Mouse (Mus musculus): Measurements from ENCODE around the gene Arl8b. TPM values are rescaled to one million over a fixed set of nuclear protein-coding genes. Genes with fewer than 3 reads are reported as not detected.

The Arl8b gene
- total RNA-seq, 2 experiments from 2014 or later: 222 to 225 TPM

DNA sequence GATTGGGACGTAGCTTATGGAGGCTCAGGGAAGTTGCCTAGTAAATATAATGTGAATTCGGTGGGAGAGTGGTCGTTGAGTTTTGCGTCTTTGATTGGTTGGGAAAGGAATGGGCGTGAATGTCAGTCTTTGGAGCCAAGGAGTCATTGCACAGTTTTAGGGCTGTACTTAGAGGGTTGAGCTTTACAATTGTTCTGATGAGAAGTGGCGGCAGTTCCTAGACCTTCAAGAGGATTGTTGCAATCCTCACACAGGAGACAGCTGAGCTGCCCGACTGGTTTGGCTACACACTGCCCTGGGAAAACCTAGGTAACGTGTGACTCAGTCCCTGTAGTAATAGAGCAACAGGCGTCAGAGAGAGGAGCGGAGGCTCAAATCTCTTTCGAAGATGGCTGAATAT, 1.2 kb downstream of the Arl8b start:
- DNase-seq (ENCODE audit: low spot score in 2 of 2): no peak

DNA sequence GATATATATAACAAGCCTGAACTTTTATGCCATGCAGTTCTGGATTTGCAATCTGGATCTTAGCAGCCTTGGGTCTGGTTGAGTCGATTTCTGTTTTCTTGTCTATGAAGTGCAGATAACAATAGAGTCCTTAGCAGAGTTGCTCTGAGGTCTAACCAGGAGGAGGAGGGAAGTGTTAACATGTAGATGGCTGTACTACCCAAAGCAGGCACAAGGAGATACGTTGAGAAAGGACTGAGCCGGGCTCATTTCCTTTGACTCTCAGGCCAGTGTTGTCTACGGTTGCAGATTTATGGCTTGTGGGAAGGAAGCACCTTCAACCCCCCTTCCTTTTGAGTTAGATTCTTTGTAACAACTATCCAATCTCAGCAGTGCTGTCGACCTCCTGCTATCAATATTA, 1.9 kb downstream of the Arl8b start:
- DNase-seq (ENCODE audit: low spot score in 2 of 2): no peak

DNA sequence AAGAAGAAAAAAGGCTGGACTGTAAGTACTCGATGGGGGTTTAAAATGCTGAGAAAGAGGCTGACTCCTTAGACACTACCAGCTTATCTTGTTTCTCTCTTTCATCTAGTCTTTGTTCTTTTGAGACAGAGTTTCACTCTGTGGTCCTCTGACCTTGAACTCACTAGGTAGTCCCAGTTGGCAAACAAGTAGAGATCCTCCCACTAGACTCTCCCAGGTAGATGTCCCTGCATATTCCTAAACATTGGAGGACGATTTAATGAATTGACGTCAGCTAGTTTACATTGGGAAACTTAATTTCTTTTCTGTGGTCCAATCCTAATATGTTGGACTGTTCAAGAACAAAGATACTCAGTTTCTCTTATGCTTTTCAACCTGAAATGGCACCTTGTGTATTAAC, 2.7 kb downstream of the Arl8b start:
- DNase-seq (ENCODE audit: low spot score in 2 of 2): no peak

DNA sequence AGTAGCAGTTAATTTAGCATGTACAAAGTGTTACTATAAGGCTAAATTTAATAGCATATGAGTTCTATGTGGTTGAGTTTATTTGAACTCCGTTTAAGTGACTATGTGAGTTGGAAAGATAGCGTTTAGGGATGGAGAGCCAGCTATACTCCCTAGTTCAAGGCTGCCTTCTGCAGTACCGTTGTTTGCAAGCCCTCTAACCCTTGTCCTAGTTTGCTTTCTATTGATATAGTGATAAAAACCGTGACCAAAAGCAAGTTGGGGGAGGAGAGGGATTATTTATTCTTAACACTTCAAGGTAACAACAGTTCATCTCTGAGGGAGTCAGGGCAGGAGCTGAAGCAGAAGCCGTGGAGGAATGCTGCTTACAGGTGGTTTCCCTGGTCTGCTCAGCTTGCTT, 8.6 kb downstream of the Arl8b start:
- DNase-seq (ENCODE audit: low spot score in 2 of 2): no peak

DNA sequence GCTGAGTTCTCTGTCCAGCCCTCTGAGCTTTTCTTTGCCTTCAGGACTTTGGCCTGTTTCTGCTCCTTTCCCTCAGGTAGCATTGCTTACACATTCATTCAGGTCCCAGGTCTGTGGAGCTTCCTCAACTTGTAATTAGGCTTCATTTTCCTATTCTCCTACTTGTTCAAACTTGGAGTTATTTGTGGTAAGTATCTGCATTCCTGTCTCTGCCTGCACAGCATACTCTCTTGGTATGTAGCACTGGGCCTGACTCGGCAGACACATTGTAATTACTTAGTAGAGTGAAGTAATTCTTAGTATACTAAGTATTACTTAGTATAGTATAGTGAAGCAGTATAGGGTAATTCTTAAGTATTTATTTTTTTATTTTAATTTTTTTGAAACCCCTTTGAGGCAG, 13.0 kb downstream of the Arl8b start:
- DNase-seq (ENCODE audit: low spot score in 2 of 2): no peak

DNA sequence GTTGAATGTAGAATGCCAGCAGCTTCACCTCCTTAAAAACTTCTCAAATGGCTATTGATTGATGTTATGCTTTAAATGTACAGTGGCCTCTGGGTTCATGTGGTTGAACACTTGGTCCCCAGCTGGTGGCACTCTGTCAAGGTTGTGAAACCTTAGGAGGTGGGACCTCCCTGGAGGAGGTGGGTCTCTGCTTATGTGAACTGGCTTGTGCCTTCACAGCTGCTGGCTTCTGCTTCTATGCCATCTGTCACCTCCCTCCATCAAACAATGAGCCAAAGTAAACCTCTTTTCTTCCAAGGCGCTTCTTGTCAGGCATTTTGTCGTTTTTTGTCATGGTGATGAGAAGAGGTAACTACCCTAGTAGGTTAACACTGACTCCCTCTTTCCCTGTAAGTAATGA, 13.8 kb downstream of the Arl8b start:
- no peak for DNase-seq (ENCODE audit: low spot score in 2 of 2)

DNA sequence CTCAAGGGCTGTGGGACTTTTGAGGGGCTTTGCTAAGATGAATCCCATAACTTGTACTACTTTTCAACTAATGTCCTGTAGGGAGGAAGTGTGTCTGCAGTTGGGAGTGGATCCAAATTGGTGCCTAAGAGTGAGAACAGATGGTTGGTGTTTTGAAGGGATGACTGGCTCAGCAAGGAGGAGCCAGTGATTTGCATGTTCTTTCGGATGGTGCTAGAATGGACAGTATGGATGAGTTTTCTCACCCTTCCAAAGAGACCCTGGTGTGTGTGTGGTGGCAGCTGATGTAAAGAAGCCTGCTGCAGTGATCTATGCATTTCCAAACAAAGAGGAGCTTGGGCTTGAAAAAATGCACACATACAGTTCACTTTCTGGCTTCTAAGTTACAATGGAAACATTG, 22.3 kb downstream of the Arl8b start:
- DNase-seq (ENCODE audit: low spot score in 2 of 2): peak; percentile 26 to 56

DNA sequence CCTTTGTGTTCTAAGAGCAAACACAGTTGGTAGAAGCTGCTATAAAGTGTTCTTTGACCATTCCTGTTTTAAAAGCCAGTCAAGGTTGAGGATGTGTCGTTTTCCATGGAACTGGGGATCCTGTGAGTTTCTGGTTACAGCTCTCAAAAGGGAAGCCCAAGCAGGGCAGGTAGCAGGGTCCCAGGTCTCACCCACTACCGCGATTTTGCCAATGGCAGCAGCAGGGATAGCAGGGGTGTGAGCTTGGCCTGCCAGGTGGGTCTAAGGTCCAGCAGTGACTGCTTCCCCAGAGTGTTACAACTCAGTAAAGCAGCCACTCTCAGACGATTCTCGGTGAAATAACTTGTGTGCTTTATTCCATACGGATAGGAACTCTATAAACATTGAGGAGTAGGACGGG, 23.0 kb downstream of the Arl8b start:
- no peak for DNase-seq (ENCODE audit: low spot score in 2 of 2)

DNA sequence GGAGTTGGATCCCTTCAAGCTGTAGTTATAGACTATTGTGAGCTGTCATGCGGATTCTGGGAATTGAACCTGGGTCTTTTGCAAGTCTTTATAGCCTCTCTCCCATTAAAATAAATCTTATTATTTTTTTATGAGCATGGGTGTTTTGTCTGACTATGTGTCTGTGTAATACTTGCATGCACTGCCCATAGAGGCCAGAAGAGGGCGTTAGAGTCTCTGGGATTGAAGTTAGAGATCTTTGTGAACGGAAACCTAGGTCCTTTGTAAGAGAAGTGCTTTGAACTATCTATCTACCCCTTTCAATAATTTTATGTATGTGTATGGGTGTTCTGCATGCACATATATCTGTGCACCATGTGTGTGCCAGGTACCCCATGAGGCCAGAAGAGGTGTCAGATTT, 24.5 kb downstream of the Arl8b start:
- no peak for DNase-seq (ENCODE audit: low spot score in 2 of 2)

DNA sequence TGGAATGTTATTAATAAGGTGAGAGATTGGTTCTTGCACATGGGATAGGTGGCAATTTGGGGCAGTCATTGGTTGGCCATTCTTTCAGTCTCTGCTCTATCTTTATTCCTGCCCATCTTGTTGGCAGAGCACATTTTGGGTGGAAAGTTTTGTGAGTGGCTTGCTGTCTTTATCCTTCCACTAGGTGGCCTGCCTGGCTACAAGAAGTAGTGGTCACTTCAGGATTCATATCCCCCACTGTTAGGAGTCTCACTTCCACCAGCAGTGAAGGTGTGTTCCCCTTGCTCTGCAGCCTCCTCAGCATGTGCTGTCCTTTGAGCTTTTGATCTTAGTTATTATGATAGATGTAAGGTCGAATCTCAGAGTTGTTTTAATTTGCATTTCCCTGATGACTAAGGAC, 25.9 kb downstream of the Arl8b start:
- DNase-seq (ENCODE audit: low spot score in 2 of 2): no peak

DNA sequence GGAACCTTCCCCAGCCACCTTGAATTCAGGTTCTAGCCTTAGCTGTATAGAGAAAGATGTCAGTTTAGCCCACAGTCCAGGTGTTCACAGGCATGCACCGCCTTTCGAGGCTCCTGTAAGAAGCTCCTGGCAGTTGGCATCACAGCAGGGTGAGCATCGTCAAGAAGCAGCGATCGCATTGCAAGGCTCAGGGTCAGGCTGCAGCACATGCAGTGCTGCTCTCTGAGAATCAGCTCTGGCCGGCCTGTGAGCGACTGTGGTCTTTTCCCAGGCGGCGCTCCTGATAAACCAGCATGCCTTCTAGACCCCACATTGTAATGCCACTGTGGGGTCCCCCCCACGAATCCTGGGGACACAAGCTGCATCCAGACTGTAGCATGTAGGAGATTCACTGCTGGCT, 27.3 kb downstream of the Arl8b start:
- DNase-seq (ENCODE audit: low spot score in 2 of 2): no peak

DNA sequence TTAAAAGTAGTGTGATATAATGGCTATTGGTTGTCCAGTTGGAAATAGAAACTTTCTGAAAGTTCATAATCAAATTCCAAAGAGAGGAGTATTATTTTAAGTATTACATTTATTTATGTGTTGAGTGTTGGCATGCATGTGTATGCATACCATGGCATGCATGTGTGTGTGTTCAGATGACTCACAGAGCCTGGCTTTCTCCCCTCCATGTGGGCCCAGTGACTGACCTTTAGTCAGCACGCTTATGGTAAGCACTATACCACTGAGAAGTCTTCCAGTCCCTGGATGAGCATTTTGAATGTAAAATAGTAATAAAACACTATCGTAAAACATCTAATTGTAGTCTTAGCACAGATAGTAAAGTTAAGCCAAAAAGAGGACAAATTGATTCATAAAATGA, 29.2 kb downstream of the Arl8b start:
- no peak for DNase-seq (ENCODE audit: low spot score in 2 of 2)

DNA sequence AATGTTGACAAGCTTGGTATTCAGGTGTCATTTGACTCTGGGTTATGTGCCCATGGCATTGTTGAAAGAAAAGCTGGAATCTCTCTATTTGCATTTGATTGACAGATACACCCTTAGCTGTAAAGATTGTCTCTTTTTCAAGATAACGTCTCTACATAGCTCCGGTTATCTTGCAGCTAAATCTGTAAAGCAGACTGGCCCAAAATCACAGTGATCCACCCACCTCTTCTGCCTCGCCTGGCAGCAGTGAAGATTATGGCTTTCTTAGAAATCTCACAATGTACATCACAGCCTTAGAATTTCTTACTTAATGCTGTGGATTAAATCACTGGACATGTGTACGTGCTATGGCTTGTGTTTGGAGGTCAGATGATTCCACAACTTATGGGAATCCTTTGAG, 34.6 kb downstream of the Arl8b start:
- DNase-seq (ENCODE audit: low spot score in 2 of 2): peak; percentile 31 to 37

DNA sequence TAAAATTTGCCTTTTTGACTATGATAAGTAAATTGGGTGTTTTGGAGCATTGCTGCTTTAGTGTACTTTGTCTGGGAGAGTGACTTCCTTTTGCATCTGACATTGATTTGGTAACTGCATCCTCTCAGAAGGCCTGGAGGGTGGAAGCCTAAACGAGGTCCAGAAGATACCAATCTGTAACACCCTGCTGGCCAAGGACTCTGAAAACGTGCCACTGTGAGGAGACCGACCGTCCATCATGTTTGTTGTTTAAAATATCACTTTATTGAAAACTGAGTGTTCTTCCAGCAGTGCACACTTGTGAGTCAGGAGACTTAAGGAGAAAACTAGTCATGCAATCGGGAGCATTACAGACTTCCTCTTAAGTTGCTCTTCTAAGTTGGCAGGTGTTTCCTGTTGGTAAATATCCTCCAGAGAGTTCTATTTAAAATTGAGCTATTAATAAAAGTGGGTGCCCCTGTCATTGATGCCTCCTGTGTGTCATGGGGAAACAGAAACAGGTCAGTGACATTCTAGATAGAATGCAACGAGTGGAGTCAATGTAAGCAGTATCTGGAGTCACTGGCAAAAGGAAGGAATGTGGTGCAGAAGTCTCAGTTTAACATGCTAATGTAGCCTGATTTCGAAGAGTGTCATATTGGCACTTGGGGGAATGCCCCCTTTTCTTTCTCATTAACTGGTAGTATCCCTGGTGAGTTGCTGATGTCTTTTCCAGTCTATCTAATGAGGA, 42.1 kb downstream of the Arl8b start:
- DNase-seq (ENCODE audit: low spot score in 2 of 2): no peak

DNA sequence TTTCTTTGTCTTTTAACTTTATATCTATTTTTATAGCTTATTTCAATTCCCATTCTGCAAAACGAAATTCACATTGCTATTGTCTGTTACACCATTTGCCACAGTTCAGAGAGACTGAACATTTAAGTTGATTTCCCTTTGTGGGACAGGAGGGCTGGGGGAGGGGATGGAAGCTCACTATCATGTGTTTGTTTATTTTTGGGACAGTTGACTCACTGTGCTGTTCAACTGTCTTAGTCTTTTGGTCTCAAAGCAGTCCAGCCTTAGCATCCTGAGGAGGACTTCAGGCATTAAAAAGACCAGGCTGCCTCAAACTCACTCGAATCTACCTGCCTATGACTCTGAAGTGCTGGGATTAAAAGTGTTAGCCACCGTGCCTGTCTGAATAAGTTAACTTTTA, 43.2 kb downstream of the Arl8b start:
- DNase-seq (ENCODE audit: low spot score in 2 of 2): no peak

DNA sequence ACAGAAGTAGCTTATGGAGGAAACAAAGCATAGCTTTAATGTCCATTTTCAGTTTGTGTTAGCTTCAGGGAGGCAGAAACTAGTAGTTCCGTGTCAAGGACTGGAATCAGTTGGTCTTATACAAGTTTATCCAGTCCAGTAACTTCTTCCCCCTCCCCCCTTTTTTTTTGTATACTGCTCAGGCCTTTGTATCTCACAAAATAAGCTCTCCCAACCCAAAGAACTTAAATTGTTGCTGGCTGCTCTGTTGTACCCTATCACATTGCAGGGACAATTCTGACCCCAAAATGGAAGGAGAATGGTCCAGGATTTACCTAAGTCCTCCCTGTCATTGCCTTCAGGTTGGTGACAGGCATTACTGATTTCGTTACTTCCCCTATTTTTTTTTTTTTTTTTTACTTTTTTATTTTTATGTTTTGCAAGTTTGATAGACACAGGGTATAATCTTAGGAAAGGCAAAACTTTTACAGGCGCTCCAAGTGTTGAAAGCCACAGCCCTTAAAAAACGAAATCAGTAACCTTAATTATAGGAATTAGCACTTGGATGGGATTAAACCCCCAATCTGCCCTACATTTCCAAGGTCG, 44.5 kb downstream of the Arl8b start:
- no peak for DNase-seq (ENCODE audit: low spot score in 2 of 2)

DNA sequence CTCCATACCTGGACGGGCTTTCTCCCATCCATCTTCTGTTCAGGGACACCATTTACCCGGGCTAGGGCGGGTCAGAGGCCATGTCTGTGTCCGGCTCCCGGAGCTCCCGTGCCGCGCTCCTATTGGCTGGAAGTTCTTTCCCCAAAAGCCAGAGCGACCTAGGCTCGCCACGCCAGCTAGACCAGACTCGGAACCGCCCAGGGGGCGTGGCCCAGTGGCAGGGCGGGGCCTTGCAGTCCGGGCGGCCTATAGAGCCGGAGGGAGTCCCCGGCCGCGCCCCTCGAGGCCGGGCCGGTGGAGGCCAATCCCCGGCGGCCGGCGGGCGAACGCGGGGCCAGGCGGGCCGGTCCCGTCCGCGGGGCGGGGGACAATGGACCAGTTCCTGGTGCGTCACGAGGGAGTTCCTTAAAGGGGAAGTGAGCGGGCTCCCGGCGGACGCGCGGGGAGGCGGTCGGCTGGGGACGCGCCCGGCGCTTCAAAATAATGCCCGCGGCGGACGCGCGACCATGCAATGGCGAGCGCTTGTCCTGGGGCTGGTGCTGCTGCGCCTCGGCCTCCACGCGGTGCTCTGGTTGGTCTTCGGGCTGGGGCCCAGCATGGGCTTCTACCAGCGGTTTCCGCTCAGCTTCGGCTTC, 45.5 kb downstream of the Arl8b start, which contains the start of gene Edem1:
Gene Edem1 (plus strand): TSS at position 408 of the 635 bp plus-strand sequence.
- DNase-seq (ENCODE audit: low spot score in 2 of 2): peak; percentile 89 to 93

DNA sequence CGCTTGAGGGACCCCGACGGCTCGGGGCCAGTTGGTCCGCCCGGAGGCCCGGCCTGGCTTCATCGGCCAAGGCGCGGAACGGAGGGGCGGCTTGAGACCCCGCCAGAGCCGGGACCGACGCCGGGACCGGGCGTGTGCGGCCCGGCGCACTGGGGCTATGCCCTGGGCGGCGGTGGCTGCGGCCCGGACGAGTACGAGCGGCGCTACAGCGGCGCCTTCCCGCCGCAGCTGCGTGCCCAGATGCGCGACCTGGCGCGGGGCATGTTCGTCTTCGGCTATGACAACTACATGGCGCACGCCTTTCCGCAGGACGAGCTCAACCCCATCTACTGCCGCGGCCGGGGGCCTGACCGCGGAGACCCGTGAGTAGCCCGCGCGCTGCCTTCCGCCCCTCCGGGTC, 46.0 kb downstream of the Arl8b start:
- peak; percentile 33 to 34 for DNase-seq (ENCODE audit: low spot score in 2 of 2)

DNA sequence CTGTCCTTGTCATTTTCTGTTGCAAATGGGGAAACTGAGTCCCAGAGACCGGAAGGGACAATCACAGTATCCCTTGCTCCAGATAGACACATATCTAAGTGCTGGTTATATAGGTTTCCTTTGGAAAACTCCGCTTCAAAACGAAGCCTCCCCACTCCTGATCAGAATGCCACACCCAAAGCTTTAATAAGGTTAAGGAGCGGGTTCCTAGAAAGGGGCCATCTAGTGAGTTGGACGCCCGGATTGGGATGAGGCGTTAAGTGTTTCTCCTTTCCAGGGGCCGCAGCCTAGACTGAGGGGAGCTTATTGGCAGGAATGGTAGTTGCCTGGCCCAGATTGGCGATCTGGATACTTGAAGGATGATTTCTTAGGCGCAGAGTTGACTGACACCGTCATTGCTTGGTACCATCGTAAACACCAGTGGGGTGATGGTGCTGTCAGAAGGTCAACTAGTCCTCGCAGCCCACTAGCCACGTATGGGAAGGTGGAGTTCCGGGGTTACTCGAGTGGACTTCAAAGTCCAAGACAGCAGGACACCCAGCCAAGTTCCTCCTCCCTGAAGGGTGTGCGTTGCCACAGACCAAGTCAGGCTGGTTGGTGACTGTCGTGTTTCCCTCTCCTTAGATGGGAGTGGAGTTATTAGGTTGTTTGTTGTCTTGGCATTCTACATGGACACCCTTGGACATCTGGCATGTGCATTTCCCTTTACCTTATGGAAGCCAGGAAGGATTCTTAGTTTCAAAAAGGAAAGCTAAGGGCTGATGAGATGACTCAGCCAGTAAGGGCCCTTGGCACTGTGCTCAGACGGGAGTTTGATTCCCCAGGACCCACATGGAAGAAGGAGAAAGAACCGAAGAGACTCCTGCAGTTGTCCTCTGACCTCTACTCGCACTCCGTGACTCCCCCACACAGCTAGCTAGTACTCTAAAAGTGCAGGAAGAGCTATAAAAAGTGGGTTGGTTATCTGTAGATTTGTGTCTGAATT, 46.8 kb downstream of the Arl8b start:
- no peak for DNase-seq (ENCODE audit: low spot score in 2 of 2)

DNA sequence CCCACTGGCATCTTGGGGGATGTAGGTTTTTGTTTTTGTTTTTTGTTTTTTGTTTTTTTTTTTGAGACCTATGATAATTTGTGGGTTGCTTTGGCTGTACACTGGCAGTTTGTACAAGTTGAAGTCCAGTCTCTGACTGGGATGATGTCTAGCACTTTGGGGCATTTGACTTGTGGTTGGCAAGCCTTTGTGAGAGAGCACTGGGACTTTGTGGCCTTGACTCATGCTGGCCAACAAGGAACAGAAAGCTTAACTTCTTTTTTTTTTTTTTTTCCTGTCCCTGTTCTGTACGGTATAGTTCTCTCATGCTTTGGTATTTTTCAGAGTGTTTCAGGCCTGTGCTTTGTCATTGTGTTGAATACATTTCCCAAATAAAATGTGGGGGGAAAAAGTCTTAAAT, 49.3 kb downstream of the Arl8b start:
- DNase-seq (ENCODE audit: low spot score in 2 of 2): no peak

DNA sequence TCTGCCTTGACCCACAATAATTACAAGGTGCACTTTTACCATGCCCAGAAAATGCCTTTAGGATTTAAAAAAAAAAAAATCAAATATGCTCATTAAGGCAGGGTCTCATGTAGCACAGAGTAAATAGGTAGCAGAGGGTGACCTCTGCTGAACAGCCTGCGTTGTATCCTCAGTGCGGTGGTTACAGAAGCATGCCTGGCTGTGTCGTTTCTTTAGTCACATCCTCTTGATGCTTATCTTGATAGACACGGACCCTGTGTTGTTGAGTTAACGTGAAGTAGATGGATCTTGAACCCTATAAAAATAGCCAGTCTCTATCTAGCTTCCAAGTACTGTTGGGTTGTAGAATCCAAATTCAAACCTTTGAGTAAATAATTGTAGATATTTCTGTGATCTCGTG, 50.1 kb downstream of the Arl8b start:
- DNase-seq (ENCODE audit: low spot score in 2 of 2): no peak

Measured in left cerebral cortex, adult 18-20 months (tissue).